Mouse (Mus musculus) kidney, adult 9 months (tissue): Measurements from ENCODE around the gene Cnr1.

Experiments used
- DNase-seq: peaks from one replicate; pipeline ENCODE4 v3.0.0; 2022

Cnr1 gene

DNA sequence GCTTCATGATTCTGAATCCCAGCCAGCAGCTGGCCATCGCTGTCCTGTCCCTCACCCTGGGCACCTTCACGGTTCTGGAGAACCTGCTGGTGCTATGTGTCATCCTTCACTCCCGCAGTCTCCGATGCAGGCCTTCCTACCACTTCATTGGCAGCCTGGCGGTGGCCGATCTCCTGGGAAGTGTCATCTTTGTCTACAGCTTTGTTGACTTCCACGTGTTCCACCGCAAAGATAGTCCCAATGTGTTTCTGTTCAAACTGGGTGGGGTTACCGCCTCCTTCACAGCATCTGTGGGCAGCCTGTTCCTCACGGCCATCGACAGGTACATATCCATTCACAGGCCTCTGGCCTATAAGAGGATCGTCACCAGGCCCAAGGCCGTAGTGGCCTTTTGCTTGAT is 19.5 kb downstream of the Cnr1 start:
- DNase-seq: no peak

GRCm38 (mm10) chr4:33945742-33946141 is 21.3 kb downstream of the Cnr1 start:
- no peak for DNase-seq

GRCm38 (mm10) chr4:33947584-33947983 is 23.2 kb downstream of the Cnr1 start:
- DNase-seq: no peak

DNA sequence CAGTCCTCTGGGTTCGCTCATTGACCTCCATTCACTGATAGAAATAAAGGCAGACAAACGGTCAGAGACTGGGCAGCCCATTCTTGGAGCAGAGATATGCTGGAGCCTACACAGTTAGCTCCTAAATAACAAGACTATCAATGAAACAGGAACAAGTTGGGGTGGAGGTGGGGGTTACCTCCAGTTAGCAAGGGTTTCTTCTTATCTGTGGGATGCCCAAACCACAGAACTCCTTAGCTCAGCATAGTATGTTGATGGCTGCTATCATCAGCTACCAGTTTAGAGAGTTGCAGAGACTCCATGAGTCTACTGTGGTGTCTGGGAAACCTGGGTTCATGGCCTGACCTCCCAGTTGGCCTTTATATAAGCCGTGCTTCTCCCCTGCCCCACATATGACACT is 33.0 kb downstream of the Cnr1 start:
- no peak for DNase-seq

DNA sequence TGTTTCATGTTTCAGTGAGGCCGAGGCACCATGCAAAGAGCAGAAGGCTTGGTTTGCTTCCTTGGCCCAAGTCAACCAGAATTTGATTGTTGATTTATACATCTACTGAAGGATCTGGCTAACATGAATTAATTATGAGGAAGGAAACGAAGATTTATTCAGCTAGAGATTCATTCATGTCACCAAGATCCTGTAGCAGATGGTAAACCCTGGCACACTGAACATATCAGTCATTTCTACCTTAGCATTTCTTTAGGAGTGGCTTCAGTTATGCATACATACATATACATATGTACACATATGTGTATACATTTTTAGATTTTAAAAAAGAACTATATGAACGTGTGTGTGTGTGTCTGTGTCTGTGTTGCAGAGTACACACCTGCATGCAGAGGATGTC is 34.1 kb downstream of the Cnr1 start:
- DNase-seq: no peak

GRCm38 (mm10) chr4:33959841-33960240 is 35.4 kb downstream of the Cnr1 start:
- DNase-seq: no peak

DNA sequence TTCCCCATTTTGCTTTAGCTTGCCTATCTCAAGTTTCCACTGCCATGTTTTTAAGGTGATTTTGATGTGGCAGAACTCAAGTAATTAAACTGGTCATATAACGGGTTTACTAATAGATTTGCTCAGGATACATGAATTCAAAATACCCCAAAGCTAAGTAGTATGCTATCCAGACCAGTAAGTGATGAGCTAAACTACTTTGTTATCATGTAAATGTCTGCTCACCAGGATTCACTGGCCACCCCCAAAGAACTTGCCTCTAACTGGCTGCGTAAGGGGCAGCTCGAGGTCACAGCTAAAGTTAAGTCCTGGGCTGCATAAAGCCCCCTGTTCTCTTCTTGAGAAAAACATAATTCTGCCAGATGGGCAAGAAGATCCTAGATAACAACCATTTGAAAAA is 46.3 kb downstream of the Cnr1 start:
- no peak for DNase-seq

- no peak for DNase-seq
These were observed 64.2 kb downstream of the Cnr1 start for GRCm38 (mm10) chr4:33988466-33989089.

DNA sequence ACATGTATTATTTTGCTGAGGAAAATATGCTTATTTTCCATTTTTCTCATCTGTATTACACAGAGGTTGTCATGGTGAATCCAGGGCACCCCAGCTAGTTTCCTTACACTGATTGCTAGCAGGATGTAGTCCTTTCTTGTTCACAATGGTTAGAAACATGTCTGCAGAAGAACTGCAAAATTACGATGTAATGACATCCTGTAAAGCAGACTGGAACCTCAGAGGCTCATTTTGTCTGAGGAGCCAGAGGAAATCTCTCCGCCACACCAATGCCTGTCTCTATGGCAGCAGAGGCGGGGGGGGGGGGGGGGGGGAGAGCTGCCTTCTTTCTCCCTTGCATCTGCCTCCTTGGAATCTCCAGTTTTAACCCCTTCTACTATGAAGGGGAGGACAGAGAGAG is 68.3 kb downstream of the Cnr1 start:
- DNase-seq: no peak

DNA sequence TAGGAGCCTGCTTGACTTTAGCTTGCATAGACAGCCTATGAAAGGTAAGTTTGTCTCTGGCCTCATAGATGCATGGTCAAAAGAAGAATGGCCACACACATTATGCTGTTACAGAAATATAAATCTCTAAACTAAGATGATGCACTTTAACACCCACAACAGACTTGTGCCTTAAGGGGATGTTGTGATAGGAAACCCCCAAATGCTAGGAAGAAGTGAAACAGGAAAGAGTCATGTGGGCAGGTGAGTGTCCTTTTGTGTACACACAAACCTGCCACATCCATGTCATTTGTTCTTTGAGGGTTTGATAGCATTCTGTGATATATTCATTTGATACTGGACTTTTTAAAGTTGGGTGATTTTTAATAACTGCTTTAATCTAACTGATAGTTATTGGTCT is 72.0 kb downstream of the Cnr1 start:
- no peak for DNase-seq
